Mouse (Mus musculus) lung, postnatal 4 days (tissue): ENCODE results near the gene Gm10577.

Experiments
- DNase-seq, 2 experiments: peaks; one replicate each; pipeline ENCODE4 v3.0.0; 2021

Gm10577 gene

DNA sequence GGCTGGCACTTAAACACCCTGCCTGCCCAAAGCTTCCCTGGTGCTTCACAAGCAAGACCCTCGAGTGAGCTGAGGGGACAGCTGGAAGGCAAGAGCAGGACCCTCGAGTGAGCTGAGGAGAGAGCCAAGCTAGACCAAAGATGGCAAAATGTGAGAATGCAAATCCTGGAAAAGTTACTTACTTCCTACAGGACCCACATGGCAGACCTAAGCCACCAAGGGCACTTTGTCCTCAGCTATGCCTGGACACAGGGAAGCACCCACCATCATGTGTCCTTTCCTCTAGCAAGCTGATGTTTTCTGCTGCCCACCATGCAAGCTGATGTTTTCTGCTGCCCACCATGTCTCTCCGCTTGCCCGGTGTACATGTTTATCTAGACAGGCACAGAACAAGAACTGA, at the start of gene Gm10577:
Gene Gm10577, minus strand, starts transcription at position 101 of the 400 bp plus-strand sequence.
- no peak for DNase-seq

DNA sequence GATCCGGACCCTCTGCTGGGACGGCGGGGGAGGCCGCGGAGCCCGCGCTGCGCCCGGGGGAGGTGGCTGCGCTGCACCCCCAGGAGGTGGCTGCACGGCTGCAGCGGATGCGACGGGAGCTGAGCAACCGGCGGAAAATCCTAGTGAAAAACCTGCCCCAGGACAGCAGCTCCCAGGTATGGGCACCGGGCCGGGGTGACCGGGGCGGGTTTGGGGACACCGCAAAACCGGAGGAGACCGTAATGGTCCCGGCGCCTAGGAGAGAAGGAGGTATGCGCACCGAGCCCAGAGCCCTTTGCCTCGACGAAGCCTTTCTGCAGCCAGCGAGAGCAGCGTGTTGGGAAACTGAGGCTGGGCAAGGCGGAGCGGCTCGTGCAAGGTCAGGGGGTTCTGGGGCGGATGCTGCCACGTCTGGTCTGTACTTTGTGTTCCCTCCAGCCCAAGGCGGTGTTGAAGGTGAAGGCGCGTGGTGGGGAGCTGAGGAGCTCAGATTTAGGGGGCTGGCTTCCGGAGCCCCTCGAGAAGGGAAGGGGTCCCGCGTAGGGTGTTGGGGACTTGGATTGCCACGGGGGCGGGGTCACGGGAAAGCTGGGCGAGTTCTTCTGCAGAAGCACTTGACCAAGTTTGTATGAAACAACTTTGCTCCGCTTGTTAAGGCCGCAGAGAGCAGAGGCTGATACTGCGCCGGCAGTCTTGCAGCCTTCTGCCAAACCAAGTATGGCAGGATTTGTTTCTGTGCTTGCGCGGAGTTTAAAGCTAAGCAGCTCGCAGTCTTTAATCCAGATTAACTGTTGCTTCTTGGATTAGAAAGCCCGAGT, 48.9 kb upstream of the Gm10577 start:
- DNase-seq: peak; percentile 49 to 63

GRCm38 (mm10) chr4:101068786-101069153, 48.3 kb upstream of the Gm10577 start, which contains the start of gene Raver2:
Raver2 (plus strand) TSS chr4:101068983.
- peak; percentile 75 to 83 for DNase-seq

DNA sequence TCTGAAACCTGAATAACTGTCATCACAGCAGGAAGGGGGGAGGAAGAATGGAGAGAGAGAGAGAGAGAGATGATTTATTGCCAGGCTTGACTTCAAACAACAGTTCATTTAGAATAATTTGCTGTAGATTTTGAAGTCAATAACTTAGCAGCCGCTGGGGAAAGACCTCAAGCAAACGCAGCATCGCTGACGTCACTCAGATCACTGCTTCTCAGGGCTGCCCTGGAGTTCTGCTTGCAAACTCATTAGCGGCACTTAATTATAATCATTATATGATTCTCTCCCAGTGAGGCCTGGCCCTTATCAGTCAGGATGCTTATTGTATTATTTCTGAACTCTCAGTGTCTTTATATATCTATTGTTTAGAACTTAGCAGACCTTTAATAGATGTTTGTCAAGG, 45.9 kb upstream of the Gm10577 start:
- DNase-seq: peak in 1 of 2 experiments; percentile 55

DNA sequence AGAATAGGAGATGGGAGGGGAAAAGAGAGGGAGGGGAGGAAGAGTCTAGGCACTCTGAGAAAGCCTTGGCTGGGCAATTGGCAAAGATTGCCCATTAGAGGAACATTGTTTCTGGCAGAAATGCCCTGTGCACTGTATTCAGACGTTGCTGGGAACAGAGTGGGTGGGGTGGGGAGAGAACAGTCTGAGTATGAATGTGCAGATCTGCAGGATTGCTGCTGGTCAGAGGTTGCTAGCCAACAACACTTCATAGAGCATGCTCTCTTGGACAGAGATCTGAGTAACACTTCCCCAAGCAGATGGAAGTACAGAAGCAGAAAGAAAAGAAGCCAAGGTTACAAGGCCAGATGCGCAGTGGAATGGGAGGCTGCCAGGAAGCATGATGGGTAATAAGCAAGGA, 41.6 kb upstream of the Gm10577 start:
- DNase-seq: peak; percentile 43 to 79

- DNase-seq: peak; percentile 23 to 53
These were observed 26.1 kb upstream of the Gm10577 start for GRCm38 (mm10) chr4:101046576-101046975.

DNA sequence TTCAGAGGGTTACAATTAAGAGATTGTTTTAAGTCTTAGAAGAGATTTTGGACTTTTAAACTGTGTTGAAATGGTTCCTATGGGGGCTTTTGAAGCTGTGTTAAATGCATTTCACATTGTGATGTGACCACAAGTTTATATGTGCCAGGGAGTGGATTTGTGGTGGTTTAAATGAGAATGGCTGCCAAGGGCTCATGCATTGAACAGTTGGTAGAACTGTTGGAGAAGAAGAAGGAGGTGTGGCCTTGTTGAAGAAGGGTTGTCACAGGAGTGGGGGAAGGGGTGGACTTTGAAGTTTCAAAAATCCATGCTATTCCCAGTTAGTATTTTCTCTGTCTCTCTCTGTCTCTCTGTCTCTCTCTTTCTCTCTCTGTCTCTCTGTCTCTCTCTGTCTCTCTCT, 23.7 kb upstream of the Gm10577 start:
- DNase-seq: no peak

DNA sequence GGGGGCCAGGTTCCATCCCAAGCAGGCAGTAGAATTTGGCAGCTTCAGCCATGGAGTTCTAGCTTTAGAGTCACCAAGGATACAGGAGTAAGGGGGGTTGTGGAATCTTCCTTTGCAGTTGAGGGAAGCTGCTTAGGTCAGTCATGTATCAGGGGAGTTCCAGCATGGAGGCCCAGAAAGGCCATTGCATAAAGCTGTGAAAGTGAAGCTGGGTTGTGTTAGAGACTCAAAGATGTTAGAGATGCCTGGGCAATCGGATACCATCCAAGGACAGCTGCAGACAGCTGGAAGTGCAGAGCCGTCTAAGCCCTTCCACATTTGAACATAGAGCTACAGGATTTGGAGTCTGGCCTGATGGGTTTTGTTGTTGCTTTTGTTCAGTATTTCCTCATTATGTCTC, 23.2 kb upstream of the Gm10577 start:
- DNase-seq: peak; percentile 57 to 85

GRCm38 (mm10) chr4:101037156-101037555, 16.7 kb upstream of the Gm10577 start:
- no peak for DNase-seq

DNA sequence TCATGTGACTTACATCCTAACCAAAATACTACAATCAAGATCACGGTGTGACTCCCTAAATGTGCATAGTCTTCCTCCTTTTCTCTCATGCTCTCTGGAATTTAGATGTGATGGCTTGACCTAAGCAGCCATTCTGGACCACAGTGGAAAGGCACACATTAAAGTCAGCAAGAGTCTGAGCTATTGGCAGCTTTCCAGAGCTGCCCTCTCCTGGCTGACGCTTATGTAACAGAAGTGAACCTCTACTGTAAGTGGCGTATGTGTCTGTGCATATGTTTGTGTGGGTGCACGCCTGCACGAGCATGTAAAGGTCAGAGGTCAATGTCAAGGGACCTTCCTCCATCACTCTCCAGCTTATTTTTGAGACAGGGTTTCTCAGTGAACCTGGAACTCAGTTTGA, 14.6 kb upstream of the Gm10577 start:
- DNase-seq: peak in 1 of 2 experiments; percentile 21

DNA sequence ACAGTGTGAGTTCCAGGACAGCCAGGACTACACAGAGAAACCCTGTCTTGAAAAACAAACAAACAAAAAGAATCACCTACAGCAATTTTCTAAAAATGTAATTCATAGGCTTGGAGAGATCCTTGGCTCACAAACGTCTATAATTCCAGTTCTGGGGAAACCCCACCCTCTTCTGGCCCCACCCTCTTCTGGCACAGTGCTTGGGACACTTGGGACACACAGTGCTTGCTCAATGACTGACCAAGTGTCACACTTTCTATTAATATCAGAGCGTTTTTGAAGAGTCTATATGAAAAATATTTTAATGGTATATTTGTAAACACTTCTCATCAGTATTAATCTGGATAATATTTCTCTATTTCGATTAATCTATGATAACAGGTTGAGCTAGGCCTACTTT, 12.6 kb upstream of the Gm10577 start:
- peak in 1 of 2 experiments; percentile 23 for DNase-seq

- peak; percentile 7 to 51 for DNase-seq
These were observed 7.4 kb upstream of the Gm10577 start for GRCm38 (mm10) chr4:101027852-101028411.

GRCm38 (mm10) chr4:101026995-101027394, 6.5 kb upstream of the Gm10577 start:
- peak; percentile 13 to 26 for DNase-seq

- no peak for DNase-seq
These were observed 6.1 kb upstream of the Gm10577 start for GRCm38 (mm10) chr4:101026566-101026965.

DNA sequence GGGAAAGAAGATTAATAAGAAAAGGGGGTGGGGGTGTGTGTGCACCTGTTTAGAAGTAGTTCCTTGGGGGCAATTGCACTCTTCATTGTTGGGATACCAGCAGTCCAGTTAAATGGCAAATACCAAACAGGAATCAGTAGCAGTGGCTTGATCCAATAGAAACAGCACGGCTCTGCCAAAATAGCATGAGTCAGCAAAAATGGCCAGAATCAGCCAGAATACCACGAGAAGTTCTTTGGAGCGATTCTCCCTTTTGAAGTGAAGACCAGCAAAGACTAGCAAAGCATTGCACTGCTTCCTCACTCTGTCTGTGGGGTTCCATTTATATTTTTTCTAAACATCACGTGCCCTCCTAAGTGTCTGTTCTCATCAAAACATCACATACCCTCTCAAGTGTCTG, 2.7 kb downstream of the Gm10577 start:
- DNase-seq: no peak

GRCm38 (mm10) chr4:101009092-101009491, 11.4 kb downstream of the Gm10577 start:
- DNase-seq: no peak

GRCm38 (mm10) chr4:101008362-101008769, 12.1 kb downstream of the Gm10577 start:
- no peak for DNase-seq

GRCm38 (mm10) chr4:101002961-101003360, 17.5 kb downstream of the Gm10577 start:
- peak in 1 of 2 experiments; percentile 36 for DNase-seq

GRCm38 (mm10) chr4:101001073-101001472, 19.4 kb downstream of the Gm10577 start:
- no peak for DNase-seq

DNA sequence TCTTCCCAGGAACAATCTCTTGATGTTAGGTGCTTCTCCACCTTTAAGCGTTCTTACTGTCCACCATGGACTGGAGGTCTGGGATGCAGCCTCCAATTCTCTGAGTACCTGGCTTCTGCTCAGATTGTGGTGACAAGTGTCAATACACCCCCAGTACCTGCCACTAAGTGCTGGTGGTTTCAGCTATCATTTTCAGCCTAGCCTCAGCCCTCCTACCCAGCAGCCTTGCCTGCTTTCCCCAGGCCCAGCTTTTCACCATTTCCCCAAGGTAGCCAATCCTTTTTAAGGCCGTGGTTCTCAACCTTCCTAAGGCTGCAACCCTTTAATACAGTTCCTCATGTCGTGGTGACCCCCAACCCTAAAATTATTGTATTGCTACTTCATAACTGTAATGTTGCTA, 19.9 kb downstream of the Gm10577 start:
- DNase-seq: no peak

DNA sequence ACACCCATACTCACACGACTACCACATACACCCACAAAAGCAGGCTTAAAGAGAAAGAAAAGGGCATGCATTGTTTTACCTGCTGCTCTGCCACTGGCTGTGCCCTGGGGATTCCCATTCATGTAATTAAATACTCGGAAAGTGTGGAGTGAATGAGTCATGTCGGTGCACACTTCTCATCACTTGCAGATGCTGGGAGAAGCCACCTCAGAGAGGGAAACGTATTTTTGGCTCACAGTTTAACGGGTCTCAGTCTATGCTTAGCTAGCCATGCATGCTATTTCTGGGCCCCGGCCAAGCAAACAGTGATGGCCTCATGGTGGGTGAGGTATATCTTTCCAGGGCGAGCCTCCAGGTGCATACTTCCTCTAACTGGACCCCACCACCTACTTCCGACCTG, 21.6 kb downstream of the Gm10577 start:
- DNase-seq: no peak

GRCm38 (mm10) chr4:100998145-100998544, 22.4 kb downstream of the Gm10577 start:
- DNase-seq: peak; percentile 37 to 65

DNA sequence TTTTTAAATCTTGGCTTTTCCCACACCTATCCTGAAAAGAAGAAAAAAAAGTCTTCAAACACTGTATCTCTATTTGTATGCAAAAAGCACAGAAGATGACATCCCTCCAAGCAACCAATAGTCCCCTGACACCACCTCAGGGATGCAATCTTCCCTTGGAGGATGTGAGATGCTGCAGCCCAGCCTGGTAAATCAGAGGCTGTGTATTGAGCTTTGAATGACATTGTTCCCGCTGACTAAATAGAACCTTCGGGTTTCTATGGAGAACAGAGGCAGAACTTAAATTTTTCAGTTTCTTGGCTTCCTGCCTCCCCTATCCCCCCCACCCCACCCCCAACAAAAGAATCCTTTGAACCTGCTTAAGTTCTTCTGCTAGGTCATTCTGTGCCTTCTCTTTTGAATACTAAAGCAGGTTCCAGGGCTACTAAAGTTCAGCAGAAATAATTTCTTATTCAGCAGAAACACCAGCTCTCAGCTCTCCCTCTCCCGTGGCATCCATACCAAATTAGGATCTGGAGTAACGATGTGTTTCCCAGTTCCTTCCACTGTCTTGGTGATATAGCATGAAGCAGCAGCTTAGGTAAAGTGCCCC, 24.3 kb downstream of the Gm10577 start:
- no peak for DNase-seq

DNA sequence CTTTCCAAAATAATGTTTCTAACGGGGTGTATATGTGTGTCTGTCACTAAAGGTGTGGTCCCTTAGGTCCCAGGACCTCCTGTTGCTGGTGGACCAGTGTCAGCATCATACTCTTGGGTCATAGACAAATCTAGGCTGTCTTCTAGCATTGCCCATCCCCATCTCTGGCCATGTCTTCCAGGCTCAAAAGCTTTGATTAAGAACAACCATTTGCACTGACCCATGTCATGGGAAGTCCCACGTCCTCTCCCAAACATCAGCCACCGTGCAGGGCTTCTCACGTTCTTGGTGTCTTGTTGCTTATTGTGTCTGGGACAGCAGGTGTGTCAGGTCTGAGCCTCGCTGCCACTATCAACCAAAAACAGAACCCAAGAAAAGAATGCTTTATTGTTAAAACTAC, 24.9 kb downstream of the Gm10577 start:
- no peak for DNase-seq
